Mouse (Mus musculus) forebrain, embryonic 13.5 days (tissue): ENCODE data around the gene Aco2. TPM values are rescaled to one million over a fixed set of nuclear protein-coding genes. Genes with fewer than 3 reads are reported as not detected.

Experiments used
- ATAC-seq: fragments of 200-750 bp; cut with Nextera tagmentation; 2 replicates; pipeline ENCODE4 v1.8.0; 2017
- H3K27ac ChIP-seq: fragments of 300-500 bp; sonication (generic); 2 replicates; pipeline ENCODE4 v1.5.1; 2015; ENCODE audit warnings: inconsistent platforms, mild to moderate bottlenecking, moderate library complexity
- H3K27me3 ChIP-seq: fragments of 300-500 bp; sonication (generic); 2 replicates; pipeline ENCODE4 v1.6.1; 2015; ENCODE audit warnings: mild to moderate bottlenecking, inconsistent platforms
- H3K36me3 ChIP-seq: fragments of 300-500 bp; sonication (generic); 2 replicates; pipeline ENCODE4 v1.6.1; 2015; ENCODE audit warnings: mild to moderate bottlenecking, inconsistent platforms; ENCODE audit not compliant: poor library complexity, severe bottlenecking
- H3K4me1 ChIP-seq: fragments of 300-500 bp; sonication (generic); 2 replicates; pipeline ENCODE4 v1.6.1; 2015; ENCODE audit warnings: inconsistent platforms
- H3K4me2 ChIP-seq: fragments of 300-500 bp; sonication (generic); 2 replicates; pipeline ENCODE4 v1.6.1; 2015; ENCODE audit warnings: inconsistent platforms, mild to moderate bottlenecking, moderate library complexity
- H3K4me3 ChIP-seq: fragments of 300-500 bp; sonication (generic); 2 replicates; pipeline ENCODE4 v1.5.1; 2015; ENCODE audit warnings: mild to moderate bottlenecking, inconsistent platforms
- H3K9ac ChIP-seq: fragments of 300-500 bp; sonication (generic); 2 replicates; pipeline ENCODE4 v1.6.1; 2015; ENCODE audit warnings: mild to moderate bottlenecking, inconsistent platforms
- H3K9me3 ChIP-seq: fragments of 300-500 bp; sonication (generic); replicated peaks from 2 replicates; pipeline ENCODE4 v1.6.1; 2016; ENCODE audit warnings: inconsistent platforms
- WGBS: fragments of 180-500 bp; shearing (Covaris S2); methylation state at CpG from one replicate; pipeline ENCODE4 v1.1.7; 2015; 5-methylcytosine and 5-hydroxymethylcytosine counted together
- polyA plus RNA-seq: library from polyadenylated mRNA; unstranded; fragments of >200 nt; fragmentation: Nextera tagmentation; extraction: Ambion mirVana; gene quantifications from 2 replicates; pipeline ENCODE4 v1.2.1, GENCODE M21; 2015

Gene Aco2
- polyA plus RNA-seq, 1 experiment from 2014 or later = 202 TPM

GRCm38 (mm10) chr15:81847861-81848260 lies 24.2 kb upstream of the Aco2 start:
- H3K9me3 ChIP-seq = no peaks in the 10 kb centered on the region
- WGBS = 85% methylated on average over 5 of the region's 5 CpGs
- no peak overlapping the region for H3K27ac ChIP-seq
- H3K4me3 ChIP-seq = no peak overlapping the region
- peaks cover 55% of the 10 kb centered on the region for H3K36me3 ChIP-seq
- H3K4me1 ChIP-seq = no peaks in the 10 kb centered on the region
- H3K9ac ChIP-seq = no peak overlapping the region
- ATAC-seq = no peak
- H3K4me2 ChIP-seq = no peak overlapping the region
- no peaks in the 10 kb centered on the region for H3K27me3 ChIP-seq

GRCm38 (mm10) chr15:81848301-81848700 lies 23.8 kb upstream of the Aco2 start:
- Histone ChIP-seq H3K27me3 (no peaks in the 10 kb centered on the region), H3K4me2 (no peak overlapping the region), H3K4me3 (no peak overlapping the region), H3K9ac (no peak overlapping the region), H3K27ac (no peak overlapping the region), H3K9me3 (no peaks in the 10 kb centered on the region), H3K36me3 (peaks cover 55% of the 10 kb centered on the region), H3K4me1 (no peaks in the 10 kb centered on the region)
- WGBS = 36% methylated on average over 7 of the region's 7 CpGs
- ATAC-seq = no peak

- Histone ChIP-seq H3K9ac (no peak overlapping the region), H3K9me3 (no peaks in the 10 kb centered on the region), H3K4me3 (no peak overlapping the region), H3K4me1 (no peaks in the 10 kb centered on the region), H3K27me3 (no peaks in the 10 kb centered on the region), H3K4me2 (no peak overlapping the region), H3K36me3 (peaks cover 62% of the 10 kb centered on the region), H3K27ac (no peak overlapping the region)
- WGBS = 87% methylated on average over 9 of the region's 9 CpGs
- ATAC-seq = no peak
Measured at GRCm38 (mm10) chr15:81849104-81849503, 23.0 kb upstream of the Aco2 start.

- Histone ChIP-seq H3K4me1 (peaks cover 7% of the 10 kb centered on the region), H3K36me3 (peaks cover 67% of the 10 kb centered on the region), H3K27ac (no peak overlapping the region), H3K27me3 (no peaks in the 10 kb centered on the region), H3K4me2 (no peak overlapping the region), H3K9ac (no peak overlapping the region), H3K9me3 (no peaks in the 10 kb centered on the region), H3K4me3 (no peak overlapping the region)
- 91% methylated on average over 14 of the region's 14 CpGs for WGBS
- no peak for ATAC-seq
Measured at GRCm38 (mm10) chr15:81850718-81851117, 21.4 kb upstream of the Aco2 start.

GRCm38 (mm10) chr15:81851375-81851774 lies 20.7 kb upstream of the Aco2 start:
- Histone ChIP-seq H3K4me1 (peaks cover 13% of the 10 kb centered on the region), H3K9ac (no peak overlapping the region), H3K9me3 (no peaks in the 10 kb centered on the region), H3K36me3 (peaks cover 62% of the 10 kb centered on the region), H3K27ac (no peak overlapping the region), H3K27me3 (no peaks in the 10 kb centered on the region), H3K4me2 (no peak overlapping the region), H3K4me3 (no peak overlapping the region)
- WGBS = 93% methylated on average over 15 of the region's 15 CpGs
- no peak for ATAC-seq

- no peak for ATAC-seq
- 91% methylated on average over 9 of the region's 9 CpGs for WGBS
- no peaks in the 10 kb centered on the region for H3K27me3 ChIP-seq
Measured at GRCm38 (mm10) chr15:81852411-81853000, 19.6 kb upstream of the Aco2 start.

GRCm38 (mm10) chr15:81853081-81853480 lies 19.0 kb upstream of the Aco2 start:
- Histone ChIP-seq H3K9me3 (no peaks in the 10 kb centered on the region), H3K4me1 (peaks cover 19% of the 10 kb centered on the region), H3K4me3 (no peak overlapping the region), H3K4me2 (no peak overlapping the region), H3K9ac (no peak overlapping the region), H3K27me3 (no peaks in the 10 kb centered on the region), H3K27ac (no peak overlapping the region), H3K36me3 (peaks cover 50% of the 10 kb centered on the region)
- 89% methylated on average over 7 of the region's 7 CpGs for WGBS
- no peak for ATAC-seq

More at GRCm38 (mm10) chr15:81852411-81853000, 19.6 kb upstream of the Aco2 start:
- Histone ChIP-seq H3K4me3 (no peak overlapping the region), H3K4me2 (no peak overlapping the region), H3K9me3 (no peaks in the 10 kb centered on the region), H3K4me1 (peaks cover 19% of the 10 kb centered on the region), H3K9ac (no peak overlapping the region), H3K27ac (no peak overlapping the region), H3K36me3 (peaks cover 54% of the 10 kb centered on the region)

GRCm38 (mm10) chr15:81856030-81856790 lies 15.9 kb upstream of the Aco2 start:
- peak overlapping the region; percentile 94 for H3K27ac ChIP-seq
- peaks cover 25% of the 10 kb centered on the region for H3K36me3 ChIP-seq
- no peaks in the 10 kb centered on the region for H3K27me3 ChIP-seq
- WGBS = under 1% methylated on average over 28 of the region's 28 CpGs
- no peaks in the 10 kb centered on the region for H3K9me3 ChIP-seq
- peaks cover 41% of the 10 kb centered on the region for H3K4me1 ChIP-seq
- H3K9ac ChIP-seq = peak overlapping the region; percentile 93
- peak overlapping the region; percentile 97 for H3K4me2 ChIP-seq
- ATAC-seq = peak; percentile 89
- H3K4me3 ChIP-seq = peak overlapping the region; percentile 93

GRCm38 (mm10) chr15:81856938-81857723 lies 15.0 kb upstream of the Aco2 start:
- no peaks in the 10 kb centered on the region for H3K27me3 ChIP-seq
- H3K9ac ChIP-seq = peak overlapping the region; percentile 93
- peak overlapping the region; percentile 94 for H3K27ac ChIP-seq
- H3K4me3 ChIP-seq = peak overlapping the region; percentile 93
- peak overlapping the region; percentile 97 for H3K4me2 ChIP-seq
- ATAC-seq = no peak
- H3K9me3 ChIP-seq = no peaks in the 10 kb centered on the region
- peaks cover 41% of the 10 kb centered on the region for H3K4me1 ChIP-seq
- WGBS = under 1% methylated on average over 14 of the region's 14 CpGs
- H3K36me3 ChIP-seq = peaks cover 16% of the 10 kb centered on the region

- Histone ChIP-seq H3K36me3 (peaks cover 13% of the 10 kb centered on the region), H3K9ac (peak overlapping the region; percentile 93), H3K27ac (peak overlapping the region; percentile 94), H3K4me3 (peak overlapping the region; percentile 93), H3K4me2 (peak overlapping the region; percentile 97), H3K4me1 (peaks cover 41% of the 10 kb centered on the region), H3K27me3 (no peaks in the 10 kb centered on the region), H3K9me3 (no peaks in the 10 kb centered on the region)
- WGBS = 0% methylated on average over 33 of the region's 33 CpGs
- ATAC-seq = no peak
Measured at GRCm38 (mm10) chr15:81857724-81858116, 14.4 kb upstream of the Aco2 start.

- Histone ChIP-seq H3K27me3 (no peaks in the 10 kb centered on the region), H3K9ac (peak overlapping the region; percentile 93), H3K4me1 (peaks cover 41% of the 10 kb centered on the region), H3K4me2 (peak overlapping the region; percentile 97), H3K27ac (peak overlapping the region; percentile 94), H3K4me3 (peak overlapping the region; percentile 93), H3K9me3 (no peaks in the 10 kb centered on the region), H3K36me3 (peaks cover 13% of the 10 kb centered on the region)
- WGBS = 2% methylated on average over 23 of the region's 23 CpGs
- peak; percentile 14; the same call in 1 of the 2 replicates for ATAC-seq
Measured at GRCm38 (mm10) chr15:81858138-81858516, 14.0 kb upstream of the Aco2 start.
